ENCODE assay signal across 13 mouse cellular contexts in genomic region chr10:107213541-107214340, GRCm38 (mm10). TPM values are rescaled to one million over a fixed set of nuclear protein-coding genes. Genes with fewer than 3 reads are reported as not detected.
"Had no signal": no experiment of that assay in that cellular context is flagged by ENCODE, and none has a peak within 500 bp of the region (broad histone marks: within the 10 kb centered on the region; RNA-seq: fewer than 3 reads in every experiment).

No protein-coding gene starts in this region.

- DNase-seq: retina, postnatal 1 day; right cerebral cortex, adult 18-20 months; right cerebral cortex, postnatal 14 days; right cerebral cortex, postnatal 25 days; right cerebral cortex, postnatal 4 days; spleen, adult 18-20 months; thymus, adult 18-20 months; thymus, adult 2 months; thymus, postnatal 14 days; thymus, postnatal 25 days; thymus, postnatal 36 days; thymus, postnatal 4 days had no signal

RNA-seq across cellular contexts. Expression of gene Lin7a, which starts 57.7 kb away (rescaled TPM):
- total RNA-seq: neutrophil, adult 5-6 weeks had no signal
